Mouse (Mus musculus): ENCODE measurements around the gene Zfp746.

Zfp746 gene

GRCm38 (mm10) chr6:48049273-48050065, 36.9 kb downstream of the Zfp746 start:
- no peak for TF ChIP-seq GATA4 (IDR thresholded peaks at IDR 0.05; ENCODE audit: insufficient replicate concordance, low read length)

GRCm38 (mm10) chr6:48048426-48049272, 37.7 kb downstream of the Zfp746 start, which contains the start of gene Zfp777:
Zfp777 (minus strand) TSS chr6:48048911.
- no peak for TF ChIP-seq GATA4 (IDR thresholded peaks at IDR 0.05; ENCODE audit: insufficient replicate concordance, low read length)

GRCm38 (mm10) chr6:48047450-48048351, 38.7 kb downstream of the Zfp746 start:
- TF ChIP-seq GATA4 (IDR thresholded peaks at IDR 0.05; ENCODE audit: insufficient replicate concordance, low read length) = no peak

- TF ChIP-seq GATA4 (IDR thresholded peaks at IDR 0.05; ENCODE audit: insufficient replicate concordance, low read length) = no peak
Observed at GRCm38 (mm10) chr6:48047114-48047449, 39.3 kb downstream of the Zfp746 start.

- TF ChIP-seq GATA4 (IDR thresholded peaks at IDR 0.05; ENCODE audit: insufficient replicate concordance, low read length) = no peak
Observed at GRCm38 (mm10) chr6:48032661-48033060, 53.7 kb downstream of the Zfp746 start.

GRCm38 (mm10) chr6:48025905-48026660, 60.3 kb downstream of the Zfp746 start:
- no peak for TF ChIP-seq GATA4 (IDR thresholded peaks at IDR 0.05; ENCODE audit: insufficient replicate concordance, low read length)

GRCm38 (mm10) chr6:48024994-48025345, 61.4 kb downstream of the Zfp746 start:
- TF ChIP-seq GATA4 (IDR thresholded peaks at IDR 0.05; ENCODE audit: insufficient replicate concordance, low read length) = no peak

GRCm38 (mm10) chr6:48024330-48024993, 61.9 kb downstream of the Zfp746 start:
- no peak for TF ChIP-seq GATA4 (IDR thresholded peaks at IDR 0.05; ENCODE audit: insufficient replicate concordance, low read length)

GRCm38 (mm10) chr6:48022672-48023071, 63.7 kb downstream of the Zfp746 start:
- no peak for TF ChIP-seq GATA4 (IDR thresholded peaks at IDR 0.05; ENCODE audit: insufficient replicate concordance, low read length)

- no peak for TF ChIP-seq GATA4 (IDR thresholded peaks at IDR 0.05; ENCODE audit: insufficient replicate concordance, low read length)
Observed at GRCm38 (mm10) chr6:48021678-48022077, 64.7 kb downstream of the Zfp746 start.

GRCm38 (mm10) chr6:48020006-48020405, 66.4 kb downstream of the Zfp746 start:
- TF ChIP-seq GATA4 (IDR thresholded peaks at IDR 0.05; ENCODE audit: insufficient replicate concordance, low read length) = no peak

GRCm38 (mm10) chr6:48016841-48017240, 69.6 kb downstream of the Zfp746 start:
- TF ChIP-seq GATA4 (IDR thresholded peaks at IDR 0.05; ENCODE audit: insufficient replicate concordance, low read length) = no peak

GRCm38 (mm10) chr6:48016090-48016521, 70.3 kb downstream of the Zfp746 start:
- TF ChIP-seq GATA4 (IDR thresholded peaks at IDR 0.05; ENCODE audit: insufficient replicate concordance, low read length) = no peak

Data from liver, adult (tissue).